Mouse (Mus musculus): ENCODE data around the gene Arl8a.

DNA sequence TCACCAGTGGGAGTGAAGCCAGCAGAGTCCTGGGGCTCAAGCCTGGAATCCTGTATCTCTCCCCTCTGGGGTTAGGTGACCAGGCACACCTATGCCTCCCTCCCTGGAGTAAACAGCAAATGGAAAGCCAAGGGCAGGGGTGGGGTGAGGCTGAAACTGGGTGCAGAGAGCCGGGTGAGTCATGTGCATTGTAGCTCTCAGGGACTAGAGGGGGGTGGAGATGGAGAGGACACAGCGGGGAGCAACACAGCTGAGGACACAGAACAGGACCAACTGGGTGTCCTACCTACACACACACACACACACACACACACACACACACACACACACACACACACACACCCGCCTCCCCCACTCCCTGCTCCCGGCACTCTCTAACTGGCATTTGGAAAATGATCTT lies 36.8 kb downstream of the Arl8a start:
- TF ChIP-seq CTCF (IDR thresholded peaks at IDR 0.05; ENCODE audit: low read depth, low read length) = no peak
- no peak for TF ChIP-seq GATA1 (IDR thresholded peaks at IDR 0.05; ENCODE audit: borderline replicate concordance, low read length)
- TF ChIP-seq TAL1 (conservative IDR thresholded peaks at IDR 0.05; ENCODE audit: low read depth, low read length) = no peak
- no peak for TF ChIP-seq POLR2AphosphoS5 (IDR thresholded peaks at IDR 0.05; ENCODE audit: insufficient replicate concordance, low read depth, low read length)
- no peak for TF ChIP-seq GATA2 (IDR thresholded peaks at IDR 0.05; ENCODE audit: borderline replicate concordance, low read depth, low read length)
